Mouse (Mus musculus): ENCODE measurements at regions not wholly inside any gene's neighbourhood (a gene's known extent, or its start where the extent isn't known, plus 50 kb on each side); places are given as distances from the start of the nearest gene placed in this dataset.

DNA sequence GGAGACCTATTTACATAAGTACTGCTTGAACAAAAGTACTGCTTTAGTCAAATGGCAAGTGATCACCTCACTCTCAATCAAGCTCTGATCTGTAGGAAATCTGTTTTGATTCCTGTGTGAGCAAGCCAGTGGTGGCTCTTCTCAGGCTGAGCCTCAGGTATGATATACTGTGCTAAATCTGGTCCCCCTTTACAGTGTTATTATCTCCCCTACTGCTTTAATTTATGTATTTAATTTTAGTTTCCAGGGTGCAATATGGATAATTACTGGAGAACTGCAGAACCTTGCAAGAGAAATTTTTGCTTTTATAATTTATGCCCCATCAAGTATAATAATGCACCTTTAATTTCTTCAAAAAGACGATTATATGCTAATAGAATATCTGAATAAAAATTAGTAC, 341.3 kb upstream of the Alcam start:
- no peak for ATAC-seq (ENCODE audit: low FRiP score, low TSS enrichment)
- Histone ChIP-seq H3K36me3 (ENCODE audit: control insufficient read depth, insufficient read depth, low read length) (no peaks in the 10 kb centered on the region), H3K9me3 (ENCODE audit: control insufficient read depth, low read length) (no peaks in the 10 kb centered on the region), H3K27ac (replicated peaks) (no peak overlapping the region), H3K4me1 (replicated peaks; ENCODE audit: control insufficient read depth, insufficient read depth) (no peaks in the 10 kb centered on the region), H3K4me3 (ENCODE audit: low read depth, low read length) (no peak overlapping the region), H3K9ac (ENCODE audit: low read length) (no peak overlapping the region), H3K27me3 (ENCODE audit: control insufficient read depth, insufficient read depth, low read length) (no peaks in the 10 kb centered on the region), H3K4me2 (replicated peaks; ENCODE audit: low read depth) (no peak overlapping the region)
- TF ChIP-seq EP300 (optimal IDR thresholded peaks at IDR 0.05) (no peak), CTCF (IDR thresholded peaks at IDR 0.05; ENCODE audit: low read depth) (no peak)
- no peak for DNase-seq (ENCODE audit: low spot score)
- 84% methylated on average over 1 of the region's 1 CpGs for WGBS

DNA sequence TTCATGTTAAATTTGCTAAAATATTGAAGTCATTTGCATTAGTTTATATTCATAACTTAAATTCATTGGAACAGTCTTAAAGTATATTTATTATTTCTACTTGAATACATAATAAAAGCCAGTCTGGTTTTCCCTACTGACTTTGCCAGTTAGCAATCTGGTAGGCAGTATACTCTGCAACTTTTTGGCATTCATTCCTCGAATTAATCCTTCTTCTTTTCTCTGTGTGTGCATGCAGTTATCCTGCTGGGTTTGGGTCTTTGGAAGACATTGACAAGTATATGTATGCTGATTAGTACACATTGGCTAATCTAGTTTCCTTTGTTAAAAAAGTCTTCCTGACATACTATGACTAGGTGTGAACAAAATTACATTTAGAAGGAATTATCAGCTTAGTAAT, 336.1 kb upstream of the Alcam start:
- Histone ChIP-seq H3K36me3 (ENCODE audit: control insufficient read depth, insufficient read depth, low read length) (no peaks in the 10 kb centered on the region), H3K9me3 (ENCODE audit: control insufficient read depth, low read length) (no peaks in the 10 kb centered on the region), H3K27ac (replicated peaks) (no peak overlapping the region), H3K4me2 (replicated peaks; ENCODE audit: low read depth) (no peak overlapping the region), H3K27me3 (ENCODE audit: control insufficient read depth, insufficient read depth, low read length) (no peaks in the 10 kb centered on the region), H3K9ac (ENCODE audit: low read length) (no peak overlapping the region), H3K4me3 (ENCODE audit: low read depth, low read length) (no peak overlapping the region), H3K4me1 (replicated peaks; ENCODE audit: control insufficient read depth, insufficient read depth) (no peaks in the 10 kb centered on the region)
- ATAC-seq (ENCODE audit: low FRiP score, low TSS enrichment) (no peak), DNase-seq (ENCODE audit: low spot score) (no peak)
- 65% methylated on average over 1 of the region's 1 CpGs for WGBS
- TF ChIP-seq EP300 (optimal IDR thresholded peaks at IDR 0.05), result no peak
- TF ChIP-seq CTCF (IDR thresholded peaks at IDR 0.05; ENCODE audit: low read depth), result no peak

DNA sequence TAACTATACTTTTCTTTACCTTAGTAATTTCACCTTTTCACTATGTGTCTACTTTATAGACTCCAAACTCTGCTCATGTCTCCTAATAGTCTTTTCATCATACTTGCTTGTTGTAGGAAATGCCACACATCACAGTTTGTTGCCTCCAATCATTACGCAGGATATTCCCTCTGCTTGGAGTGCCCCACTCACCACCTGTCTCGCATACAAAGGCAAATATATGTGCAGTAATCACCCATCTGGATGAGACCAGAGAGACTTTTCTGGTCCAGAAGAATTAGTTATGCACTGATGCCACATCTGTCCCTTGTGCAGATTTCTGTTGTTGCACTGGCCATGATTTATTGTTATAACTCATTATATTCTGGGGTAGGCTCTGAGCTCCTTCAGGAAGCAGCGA, 293.9 kb upstream of the Alcam start:
- Histone ChIP-seq H3K4me2 (replicated peaks; ENCODE audit: low read depth) (no peak overlapping the region), H3K4me3 (ENCODE audit: low read depth, low read length) (no peak overlapping the region), H3K4me1 (replicated peaks; ENCODE audit: control insufficient read depth, insufficient read depth) (no peaks in the 10 kb centered on the region), H3K36me3 (ENCODE audit: control insufficient read depth, insufficient read depth, low read length) (no peaks in the 10 kb centered on the region), H3K27me3 (ENCODE audit: control insufficient read depth, insufficient read depth, low read length) (no peaks in the 10 kb centered on the region), H3K27ac (replicated peaks) (no peak overlapping the region), H3K9me3 (ENCODE audit: control insufficient read depth, low read length) (no peaks in the 10 kb centered on the region), H3K9ac (ENCODE audit: low read length) (no peak overlapping the region)
- ATAC-seq (ENCODE audit: low FRiP score, low TSS enrichment) (no peak), DNase-seq (ENCODE audit: low spot score) (no peak)
- 93% methylated on average over 3 of the region's 3 CpGs for WGBS
- no peak for TF ChIP-seq EP300 (optimal IDR thresholded peaks at IDR 0.05)
- TF ChIP-seq CTCF (IDR thresholded peaks at IDR 0.05; ENCODE audit: low read depth), result no peak

DNA sequence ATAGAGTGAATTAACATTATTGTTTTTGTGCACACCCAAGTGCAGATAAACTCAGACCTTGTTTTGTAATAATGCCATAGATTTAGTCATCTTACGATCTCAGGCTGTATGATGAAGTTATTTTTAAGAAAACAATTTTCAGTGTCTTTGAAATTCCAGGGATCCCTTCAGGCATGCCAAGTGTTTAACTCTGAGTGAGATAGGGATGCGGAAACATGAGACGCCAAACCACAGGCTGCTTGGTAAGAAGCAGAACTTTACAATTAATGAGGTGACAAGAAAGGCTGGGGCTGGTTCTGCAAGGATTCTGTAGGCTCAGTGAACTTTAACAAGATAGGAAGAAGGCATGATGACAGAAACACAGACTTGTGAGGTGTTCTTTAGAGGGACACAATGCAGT, 292.3 kb upstream of the Alcam start:
- Histone ChIP-seq H3K9me3 (ENCODE audit: control insufficient read depth, low read length) (no peaks in the 10 kb centered on the region), H3K36me3 (ENCODE audit: control insufficient read depth, insufficient read depth, low read length) (no peaks in the 10 kb centered on the region), H3K4me3 (ENCODE audit: low read depth, low read length) (no peak overlapping the region), H3K4me1 (replicated peaks; ENCODE audit: control insufficient read depth, insufficient read depth) (no peaks in the 10 kb centered on the region), H3K9ac (ENCODE audit: low read length) (no peak overlapping the region), H3K27ac (replicated peaks) (no peak overlapping the region), H3K27me3 (ENCODE audit: control insufficient read depth, insufficient read depth, low read length) (no peaks in the 10 kb centered on the region), H3K4me2 (replicated peaks; ENCODE audit: low read depth) (no peak overlapping the region)
- ATAC-seq (ENCODE audit: low FRiP score, low TSS enrichment) (no peak), DNase-seq (ENCODE audit: low spot score) (no peak)
- TF ChIP-seq EP300 (optimal IDR thresholded peaks at IDR 0.05) (no peak), CTCF (IDR thresholded peaks at IDR 0.05; ENCODE audit: low read depth) (no peak)
- WGBS, result 55% methylated on average over 3 of the region's 3 CpGs

DNA sequence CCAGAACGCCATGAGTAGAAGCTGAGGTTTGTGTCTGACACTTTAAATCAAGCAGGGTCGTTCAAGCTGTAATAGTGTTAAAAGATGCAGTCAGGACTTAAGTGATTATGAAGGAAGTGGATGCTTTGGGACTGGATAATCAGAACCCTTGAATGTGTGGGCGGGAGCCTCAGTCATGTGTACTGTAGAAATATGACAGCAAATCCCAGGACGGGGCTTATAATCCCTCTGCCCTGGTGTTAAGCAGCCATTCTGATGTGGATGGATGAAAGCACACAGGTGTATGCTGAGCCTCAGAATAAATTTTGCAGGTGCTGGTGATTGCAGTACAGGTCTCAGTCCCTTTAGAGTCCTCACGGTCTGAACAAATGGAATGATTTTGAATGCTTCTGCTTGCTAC, 290.8 kb upstream of the Alcam start:
- Histone ChIP-seq H3K9me3 (ENCODE audit: control insufficient read depth, low read length) (no peaks in the 10 kb centered on the region), H3K36me3 (ENCODE audit: control insufficient read depth, insufficient read depth, low read length) (no peaks in the 10 kb centered on the region), H3K4me1 (replicated peaks; ENCODE audit: control insufficient read depth, insufficient read depth) (no peaks in the 10 kb centered on the region), H3K27me3 (ENCODE audit: control insufficient read depth, insufficient read depth, low read length) (no peaks in the 10 kb centered on the region), H3K4me2 (replicated peaks; ENCODE audit: low read depth) (no peak overlapping the region), H3K4me3 (ENCODE audit: low read depth, low read length) (no peak overlapping the region), H3K9ac (ENCODE audit: low read length) (no peak overlapping the region), H3K27ac (replicated peaks) (no peak overlapping the region)
- TF ChIP-seq EP300 (optimal IDR thresholded peaks at IDR 0.05) (no peak), CTCF (IDR thresholded peaks at IDR 0.05; ENCODE audit: low read depth) (no peak)
- 70% methylated on average over 5 of the region's 5 CpGs for WGBS
- no peak for DNase-seq (ENCODE audit: low spot score)
- no peak for ATAC-seq (ENCODE audit: low FRiP score, low TSS enrichment)

DNA sequence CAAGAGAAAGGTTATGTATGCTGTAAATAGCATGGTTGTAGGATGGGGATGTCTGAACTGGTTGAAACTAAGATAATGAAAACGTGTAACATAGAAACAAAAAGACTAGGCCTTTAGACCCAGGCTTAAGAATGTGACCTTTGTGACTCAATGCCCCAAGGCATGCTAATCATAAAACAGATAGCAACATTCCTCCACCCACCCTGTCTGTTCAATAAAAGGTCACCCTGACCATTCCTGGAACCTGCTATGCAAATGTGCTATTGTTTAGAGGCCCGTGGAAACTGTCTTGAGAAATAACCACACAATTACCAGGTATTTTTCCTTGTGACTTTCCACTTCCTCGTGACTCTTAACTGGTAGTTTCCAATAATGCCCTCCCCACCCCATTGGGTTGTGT, 288.3 kb upstream of the Alcam start:
- no peaks in the 10 kb centered on the region for H3K9me3 ChIP-seq (ENCODE audit: control insufficient read depth, low read length)
- TF ChIP-seq CTCF (IDR thresholded peaks at IDR 0.05; ENCODE audit: low read depth) (no peak), EP300 (optimal IDR thresholded peaks at IDR 0.05) (no peak)
- H3K4me3 ChIP-seq (ENCODE audit: low read depth, low read length), result no peak overlapping the region
- no peak overlapping the region for H3K4me2 ChIP-seq (replicated peaks; ENCODE audit: low read depth)
- 63% methylated on average over 3 of the region's 3 CpGs for WGBS
- H3K4me1 ChIP-seq (replicated peaks; ENCODE audit: control insufficient read depth, insufficient read depth), result no peaks in the 10 kb centered on the region
- DNase-seq (ENCODE audit: low spot score), result no peak
- ATAC-seq (ENCODE audit: low FRiP score, low TSS enrichment), result no peak
- no peak overlapping the region for H3K27ac ChIP-seq (replicated peaks)
- H3K27me3 ChIP-seq (ENCODE audit: control insufficient read depth, insufficient read depth, low read length), result no peaks in the 10 kb centered on the region
- no peaks in the 10 kb centered on the region for H3K36me3 ChIP-seq (ENCODE audit: control insufficient read depth, insufficient read depth, low read length)
- H3K9ac ChIP-seq (ENCODE audit: low read length), result no peak overlapping the region
